Mouse (Mus musculus) kidney, embryonic 16.5 days (tissue): Measurements from ENCODE around the gene Mrpl36. TPM values are rescaled to one million over a fixed set of nuclear protein-coding genes. Genes with fewer than 3 reads are reported as not detected.

Experiments
- ATAC-seq: fragments of 200-750 bp; cut with Nextera tagmentation; 2 replicates; pipeline ENCODE4 v1.8.0; 2017; ENCODE audit warnings: moderate TSS enrichment; ENCODE audit not compliant: low FRiP score, low TSS enrichment
- H3K27ac ChIP-seq: fragments of 300-500 bp; sonication (generic); 2 replicates; pipeline ENCODE4 v1.5.1; 2014; ENCODE audit warnings: low read length
- H3K27me3 ChIP-seq: fragments of 300-500 bp; sonication (generic); 2 replicates; pipeline ENCODE4 v1.6.1; 2014; ENCODE audit warnings: low read length, control low read depth, mixed read lengths; ENCODE audit not compliant: insufficient read depth
- H3K36me3 ChIP-seq: fragments of 300-500 bp; sonication (generic); 2 replicates; pipeline ENCODE4 v1.6.1; 2014; ENCODE audit warnings: low read length, control low read depth, mixed read lengths; ENCODE audit not compliant: insufficient read depth
- H3K4me1 ChIP-seq: fragments of 300-500 bp; sonication (generic); 2 replicates; pipeline ENCODE4 v1.6.1; 2014; ENCODE audit warnings: low read length, control low read depth, mixed read lengths; ENCODE audit not compliant: insufficient read depth
- H3K4me2 ChIP-seq: fragments of 300-500 bp; sonication (generic); replicated peaks from 2 replicates; pipeline ENCODE4 v1.6.1; 2014; ENCODE audit warnings: low read depth, low read length
- H3K4me3 ChIP-seq: fragments of 300-500 bp; sonication (generic); 2 replicates; pipeline ENCODE4 v1.5.1; 2014; ENCODE audit warnings: mild to moderate bottlenecking, low read length
- H3K9ac ChIP-seq: fragments of 300-500 bp; sonication (generic); replicated peaks from 2 replicates; pipeline ENCODE4 v1.6.1; 2014; ENCODE audit warnings: low read length
- H3K9me3 ChIP-seq: fragments of 300-500 bp; sonication (generic); 2 replicates; pipeline ENCODE4 v1.6.1; 2016; ENCODE audit warnings: low read length, control low read depth
- WGBS: fragments of 180-500 bp; shearing (Covaris S2); extraction: QIAGEN DNeasy Blood & Tissue Kit; methylation state at CpG from one replicate; pipeline ENCODE4 v1.1.7; 2014; 5-methylcytosine and 5-hydroxymethylcytosine counted together
- polyA plus RNA-seq: library from polyadenylated mRNA; unstranded; fragments of >200 nt; fragmentation: Nextera tagmentation; extraction: Ambion mirVana; gene quantifications from 2 replicates; pipeline ENCODE4 v1.2.1, GENCODE M21; 2015

Gene Mrpl36
- polyA plus RNA-seq, 1 experiment from 2014 or later, result 115 TPM

- ATAC-seq, result no peak
- WGBS, result 57% methylated on average over 8 of the region's 8 CpGs
Observed at GRCm38 (mm10) chr13:73305398-73306084, 22.8 kb upstream of the Mrpl36 start.

GRCm38 (mm10) chr13:73306085-73306410 lies 22.3 kb upstream of the Mrpl36 start:
- ATAC-seq, result no peak
- Histone ChIP-seq H3K9me3 (no peaks in the 10 kb centered on the region), H3K27me3 (0 out of 2 replicates have a peak, but pooled peaks cover 10% of the 10 kb centered on the region), H3K9ac (no peak overlapping the region), H3K4me2 (no peak overlapping the region), H3K27ac (no peak overlapping the region), H3K4me1 (no peaks in the 10 kb centered on the region), H3K36me3 (no peaks in the 10 kb centered on the region), H3K4me3 (no peak overlapping the region)
- 76% methylated on average over 4 of the region's 4 CpGs for WGBS

More at GRCm38 (mm10) chr13:73305398-73306084, 22.8 kb upstream of the Mrpl36 start:
- H3K27me3 ChIP-seq, result 0 out of 2 replicates have a peak, but pooled peaks cover 10% of the 10 kb centered on the region
- no peak overlapping the region for H3K27ac ChIP-seq
- H3K9ac ChIP-seq, result no peak overlapping the region
- H3K9me3 ChIP-seq, result no peaks in the 10 kb centered on the region
- no peak overlapping the region for H3K4me3 ChIP-seq
- H3K4me2 ChIP-seq, result no peak overlapping the region
- H3K36me3 ChIP-seq, result no peaks in the 10 kb centered on the region
- H3K4me1 ChIP-seq, result no peaks in the 10 kb centered on the region

- no peaks in the 10 kb centered on the region for H3K36me3 ChIP-seq
- 73% methylated on average over 4 of the region's 4 CpGs for WGBS
- no peak overlapping the region for H3K4me2 ChIP-seq
- ATAC-seq, result no peak
- 0 out of 2 replicates have a peak, but pooled peaks cover 10% of the 10 kb centered on the region for H3K27me3 ChIP-seq
- H3K9me3 ChIP-seq, result no peaks in the 10 kb centered on the region
- no peak overlapping the region for H3K27ac ChIP-seq
- H3K4me1 ChIP-seq, result no peaks in the 10 kb centered on the region
- no peak overlapping the region for H3K9ac ChIP-seq
- no peak overlapping the region for H3K4me3 ChIP-seq
Observed at GRCm38 (mm10) chr13:73306430-73306829, 21.9 kb upstream of the Mrpl36 start.

- Histone ChIP-seq H3K4me3 (no peak overlapping the region), H3K36me3 (no peaks in the 10 kb centered on the region), H3K4me1 (no peaks in the 10 kb centered on the region), H3K4me2 (no peak overlapping the region), H3K9me3 (no peaks in the 10 kb centered on the region), H3K9ac (no peak overlapping the region), H3K27me3 (0 out of 2 replicates have a peak, but pooled peaks cover 10% of the 10 kb centered on the region), H3K27ac (no peak overlapping the region)
- peak; percentile 86 for ATAC-seq
- WGBS, result 14% methylated on average over 8 of the region's 8 CpGs
Observed at GRCm38 (mm10) chr13:73310183-73310929, 18.0 kb upstream of the Mrpl36 start.

- no peak for ATAC-seq
- Histone ChIP-seq H3K4me1 (no peaks in the 10 kb centered on the region), H3K4me3 (no peak overlapping the region), H3K27me3 (no peaks in the 10 kb centered on the region), H3K27ac (no peak overlapping the region), H3K9me3 (peaks cover 11% of the 10 kb centered on the region), H3K4me2 (no peak overlapping the region), H3K36me3 (peaks cover 53% of the 10 kb centered on the region), H3K9ac (no peak overlapping the region)
- 96% methylated on average over 4 of the region's 4 CpGs for WGBS
Observed at GRCm38 (mm10) chr13:73320048-73320447, 8.3 kb upstream of the Mrpl36 start.

- peaks cover 2% of the 10 kb centered on the region for H3K4me1 ChIP-seq
- no peak for ATAC-seq
- no peak overlapping the region for H3K27ac ChIP-seq
- no peak overlapping the region for H3K4me3 ChIP-seq
- 89% methylated on average over 10 of the region's 10 CpGs for WGBS
- H3K4me2 ChIP-seq, result no peak overlapping the region
- no peaks in the 10 kb centered on the region for H3K27me3 ChIP-seq
- peaks cover 5% of the 10 kb centered on the region; the same call in 1 of the 2 replicates for H3K9me3 ChIP-seq
- peaks cover 54% of the 10 kb centered on the region for H3K36me3 ChIP-seq
- H3K9ac ChIP-seq, result no peak overlapping the region
Observed at GRCm38 (mm10) chr13:73322626-73323025, 5.7 kb upstream of the Mrpl36 start.

- H3K4me3 ChIP-seq, result no peak overlapping the region
- ATAC-seq, result no peak
- 93% methylated on average over 4 of the region's 4 CpGs for WGBS
- 0 out of 2 replicates have a peak, but pooled peaks cover under 1% of the 10 kb centered on the region for H3K9me3 ChIP-seq
- H3K4me1 ChIP-seq, result peaks cover 2% of the 10 kb centered on the region
- H3K27me3 ChIP-seq, result no peaks in the 10 kb centered on the region
- H3K36me3 ChIP-seq, result peaks cover 47% of the 10 kb centered on the region
- no peak overlapping the region for H3K4me2 ChIP-seq
- H3K27ac ChIP-seq, result no peak overlapping the region
- H3K9ac ChIP-seq, result no peak overlapping the region
Observed at GRCm38 (mm10) chr13:73323406-73323805, 4.9 kb upstream of the Mrpl36 start.

GRCm38 (mm10) chr13:73330844-73331501 lies 2.7 kb downstream of the Mrpl36 start:
- ATAC-seq, result peak; percentile 83
- Histone ChIP-seq H3K4me3 (peak overlapping the region; percentile 76), H3K4me1 (peaks cover 19% of the 10 kb centered on the region), H3K4me2 (peak overlapping the region; percentile 89), H3K27me3 (peaks cover 6% of the 10 kb centered on the region; the same call in 1 of the 2 replicates), H3K9ac (peak overlapping the region; percentile 92), H3K27ac (peak overlapping the region; percentile 70), H3K9me3 (no peaks in the 10 kb centered on the region), H3K36me3 (0 out of 2 replicates have a peak, but pooled peaks cover 7% of the 10 kb centered on the region)
- WGBS, result under 1% methylated on average over 42 of the region's 42 CpGs

GRCm38 (mm10) chr13:73331736-73332135 lies 3.4 kb downstream of the Mrpl36 start:
- peak overlapping the region; percentile 76 for H3K4me3 ChIP-seq
- peaks cover 19% of the 10 kb centered on the region for H3K4me1 ChIP-seq
- H3K36me3 ChIP-seq, result no peaks in the 10 kb centered on the region
- H3K9me3 ChIP-seq, result no peaks in the 10 kb centered on the region
- peak overlapping the region; percentile 92 for H3K9ac ChIP-seq
- peaks cover 6% of the 10 kb centered on the region; the same call in 1 of the 2 replicates for H3K27me3 ChIP-seq
- peak overlapping the region; percentile 89 for H3K4me2 ChIP-seq
- no peak overlapping the region for H3K27ac ChIP-seq
- ATAC-seq, result no peak
- WGBS, result 75% methylated on average over 3 of the region's 3 CpGs
